Mouse (Mus musculus): Measurements from ENCODE around the gene Palld.

The Palld gene

GRCm38 (mm10) chr8:61730669-61731068 is 171.8 kb downstream of the Palld start:
- DNase-seq (ENCODE audit: low read depth, low spot score), result no peak

DNA sequence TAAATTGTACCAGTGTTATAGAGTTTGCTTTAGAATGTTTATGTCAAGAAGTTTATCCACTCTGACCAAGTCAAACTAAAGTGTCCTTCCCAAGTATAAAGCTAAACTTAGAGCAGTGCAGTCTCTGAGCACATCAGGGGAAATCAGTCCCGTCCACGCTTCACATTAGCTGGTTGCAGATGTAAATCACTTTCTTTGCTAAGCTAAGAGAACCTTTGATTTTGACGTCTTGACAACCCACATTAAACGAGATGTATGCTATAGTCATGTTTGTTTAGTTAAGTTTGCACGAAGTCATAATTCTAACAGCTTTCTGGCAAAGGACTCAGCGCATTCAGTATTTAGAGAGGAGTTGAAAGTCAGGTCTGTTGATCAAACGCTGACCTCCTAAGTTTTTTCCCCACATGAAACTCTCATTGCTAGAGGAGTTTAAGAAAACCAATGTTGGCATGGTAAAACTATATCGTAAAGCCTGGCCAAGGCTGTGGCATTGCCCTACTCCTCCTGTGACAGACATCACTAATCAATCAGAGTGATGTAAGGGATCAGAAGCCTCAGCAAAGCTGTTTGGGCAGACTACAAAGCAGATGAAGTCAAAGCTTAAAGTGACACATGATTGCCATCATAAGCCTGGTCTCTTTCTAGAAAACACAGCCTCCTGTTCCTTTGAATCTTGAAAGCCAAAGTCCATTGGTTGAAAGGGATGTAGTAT is 177.0 kb downstream of the Palld start:
- DNase-seq (ENCODE audit: low read depth, low spot score), result no peak

- no peak for DNase-seq (ENCODE audit: low read depth, low spot score)
These were observed 180.3 kb downstream of the Palld start for GRCm38 (mm10) chr8:61722226-61722625.

DNA sequence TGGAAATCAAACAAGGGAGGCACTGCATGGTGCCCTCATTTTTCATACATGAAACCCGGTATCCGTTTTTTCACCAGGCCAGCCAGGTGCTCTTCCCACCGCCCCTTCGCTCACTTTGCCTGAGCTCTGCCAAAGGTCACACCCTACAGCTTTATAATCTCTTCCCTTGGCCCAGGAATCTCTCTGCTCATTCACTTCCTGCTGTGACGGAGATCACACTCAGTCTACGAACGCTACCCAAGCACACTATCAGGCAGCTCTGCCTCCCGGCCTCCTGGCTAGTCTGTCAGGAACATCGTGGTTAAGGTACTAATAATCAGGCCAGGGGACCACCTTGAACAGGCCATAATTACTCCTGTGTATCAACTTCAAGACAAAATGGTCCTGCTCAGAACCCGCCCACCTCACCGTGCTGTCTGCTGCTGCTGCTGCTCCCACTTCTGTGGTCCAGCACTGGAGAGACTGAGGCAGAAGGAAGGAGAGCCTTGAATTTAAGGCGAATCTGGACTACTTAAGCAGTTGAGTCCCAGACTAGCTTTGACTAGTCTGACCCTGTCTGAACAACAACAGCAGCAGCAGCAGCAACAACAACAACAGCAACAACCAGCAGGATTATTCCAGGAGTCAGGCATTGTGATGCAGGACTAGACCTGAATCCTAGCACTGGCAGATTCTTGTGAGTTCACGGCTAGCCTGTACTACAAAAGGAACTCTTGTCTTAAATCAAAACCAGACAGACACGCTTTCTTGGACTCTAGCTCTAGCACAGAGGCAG is 187.0 kb downstream of the Palld start:
- DNase-seq (ENCODE audit: low read depth, low spot score), result no peak

- no peak for DNase-seq (ENCODE audit: low read depth, low spot score)
These were observed 188.1 kb downstream of the Palld start for GRCm38 (mm10) chr8:61714293-61714831.

- no peak for DNase-seq (ENCODE audit: low read depth, low spot score)
These were observed 189.1 kb downstream of the Palld start for GRCm38 (mm10) chr8:61713195-61713990.

DNA sequence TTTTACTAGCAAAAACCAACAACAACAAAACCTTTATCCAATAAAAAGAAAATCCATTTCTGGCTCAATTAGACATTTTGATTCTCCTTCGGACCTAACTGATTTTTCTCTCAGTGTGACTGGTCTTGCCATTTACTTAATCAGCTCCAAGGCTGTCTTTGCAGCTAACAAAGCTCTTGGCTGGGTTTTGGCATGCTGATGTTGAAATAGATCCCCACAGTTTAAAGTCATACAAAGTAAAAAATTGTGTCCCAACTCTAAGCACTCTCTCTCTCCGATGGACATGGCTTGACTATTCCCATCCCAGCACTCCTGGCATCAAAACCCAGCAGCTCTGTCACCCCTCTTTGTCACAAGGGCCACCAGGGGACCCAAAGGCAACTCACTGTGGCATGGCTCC is 190.1 kb downstream of the Palld start:
- DNase-seq (ENCODE audit: low read depth, low spot score), result no peak

DNA sequence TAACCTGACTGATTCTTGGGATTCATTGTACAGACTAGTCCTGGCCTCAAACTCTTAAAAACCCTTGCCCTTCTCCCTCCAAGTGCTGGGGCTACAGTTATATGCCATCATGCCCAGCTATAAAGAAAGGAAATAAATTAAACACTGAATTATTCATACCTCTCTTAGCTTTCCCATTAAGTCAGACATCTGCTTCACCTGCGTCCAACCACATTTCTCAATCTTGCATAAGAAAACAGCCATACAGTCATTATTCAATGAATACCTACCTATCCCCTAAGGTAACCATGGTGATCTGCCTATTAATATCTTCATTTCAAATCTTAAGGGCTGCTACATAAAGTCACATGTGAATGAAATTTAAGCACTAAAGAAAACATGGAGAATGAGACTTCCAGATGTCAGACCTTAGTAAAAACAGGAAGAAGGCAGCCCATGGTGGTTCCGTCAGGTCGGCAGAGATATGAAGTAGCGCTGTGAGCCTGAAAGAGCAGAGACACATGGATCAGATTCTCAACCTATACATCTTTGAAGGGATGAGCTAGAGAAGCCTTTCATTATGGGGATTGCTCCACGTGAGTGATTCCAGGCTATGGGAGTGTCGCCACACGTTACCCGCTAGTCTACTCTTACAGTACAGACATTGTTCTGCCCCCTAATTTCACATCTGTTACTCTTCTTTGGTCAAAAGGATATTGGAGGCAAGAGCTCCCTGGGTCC is 193.7 kb downstream of the Palld start:
- DNase-seq (ENCODE audit: low read depth, low spot score), result no peak

DNA sequence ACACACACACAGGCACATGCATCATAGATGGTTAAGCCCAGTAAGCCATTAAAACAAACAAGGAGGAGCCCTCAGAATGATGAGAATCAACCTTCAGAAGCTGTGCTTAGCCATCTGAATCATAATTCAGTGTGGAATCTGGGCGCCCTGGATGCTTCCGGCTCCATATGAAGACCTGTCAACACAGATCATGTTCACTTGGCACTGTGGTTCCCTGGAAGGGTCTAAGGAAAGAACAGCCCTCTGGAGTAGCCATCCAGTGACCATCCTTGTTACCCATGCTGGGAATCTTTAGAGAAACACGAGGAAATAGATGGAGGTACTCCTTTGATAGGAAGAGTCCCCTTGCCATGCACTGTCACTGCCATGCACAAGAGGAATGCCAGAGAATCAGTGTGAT is 197.0 kb downstream of the Palld start:
- DNase-seq (ENCODE audit: low read depth, low spot score), result no peak

DNA sequence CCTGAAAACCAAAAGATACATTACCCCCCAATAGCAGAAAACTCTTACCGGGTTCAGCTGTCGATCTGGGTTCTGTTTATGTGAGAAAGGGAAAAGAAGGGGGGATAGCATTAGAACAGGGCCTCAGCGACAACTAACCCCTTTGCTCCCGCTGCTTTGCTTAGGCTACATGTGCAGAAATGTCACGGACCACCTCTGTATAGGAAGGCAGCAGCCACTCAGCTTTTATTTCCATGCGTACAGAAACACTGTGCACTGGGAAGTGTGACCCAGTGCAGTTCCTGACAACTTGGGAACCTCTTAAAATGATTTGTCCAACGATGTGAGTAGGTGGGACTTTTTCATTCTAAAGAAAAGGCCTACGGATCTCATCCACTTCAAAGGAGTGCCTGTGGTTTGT is 200.4 kb downstream of the Palld start:
- no peak for DNase-seq (ENCODE audit: low read depth, low spot score)

GRCm38 (mm10) chr8:61700932-61701681 is 201.4 kb downstream of the Palld start:
- DNase-seq (ENCODE audit: low read depth, low spot score), result no peak

GRCm38 (mm10) chr8:61700298-61700697 is 202.2 kb downstream of the Palld start:
- no peak for DNase-seq (ENCODE audit: low read depth, low spot score)

DNA sequence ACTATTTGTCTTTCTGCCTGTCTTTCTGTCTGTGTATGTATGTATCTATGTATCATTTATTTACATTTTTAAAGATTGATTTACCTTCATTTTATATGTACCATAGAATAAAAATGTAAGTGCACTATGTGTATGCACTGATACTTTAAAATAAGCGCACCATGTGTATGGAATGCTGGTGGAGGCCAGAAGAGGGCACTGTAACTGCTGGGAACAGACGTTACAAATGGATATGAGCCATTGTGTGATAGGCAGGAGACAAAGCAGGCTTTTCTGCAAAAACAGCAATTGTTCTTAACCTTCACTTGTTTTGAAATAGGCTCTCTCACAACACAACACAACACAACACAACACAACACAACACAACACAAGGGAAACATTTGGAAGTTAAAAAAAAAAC is 203.5 kb downstream of the Palld start:
- DNase-seq (ENCODE audit: low read depth, low spot score), result no peak

- no peak for DNase-seq (ENCODE audit: low read depth, low spot score)
These were observed 204.6 kb downstream of the Palld start for GRCm38 (mm10) chr8:61697728-61698385.

GRCm38 (mm10) chr8:61696846-61697455 is 205.5 kb downstream of the Palld start:
- no peak for DNase-seq (ENCODE audit: low read depth, low spot score)

GRCm38 (mm10) chr8:61695416-61695815 is 207.1 kb downstream of the Palld start:
- no peak for DNase-seq (ENCODE audit: low read depth, low spot score)

GRCm38 (mm10) chr8:61692866-61693265 is 209.6 kb downstream of the Palld start:
- DNase-seq (ENCODE audit: low read depth, low spot score), result no peak

DNA sequence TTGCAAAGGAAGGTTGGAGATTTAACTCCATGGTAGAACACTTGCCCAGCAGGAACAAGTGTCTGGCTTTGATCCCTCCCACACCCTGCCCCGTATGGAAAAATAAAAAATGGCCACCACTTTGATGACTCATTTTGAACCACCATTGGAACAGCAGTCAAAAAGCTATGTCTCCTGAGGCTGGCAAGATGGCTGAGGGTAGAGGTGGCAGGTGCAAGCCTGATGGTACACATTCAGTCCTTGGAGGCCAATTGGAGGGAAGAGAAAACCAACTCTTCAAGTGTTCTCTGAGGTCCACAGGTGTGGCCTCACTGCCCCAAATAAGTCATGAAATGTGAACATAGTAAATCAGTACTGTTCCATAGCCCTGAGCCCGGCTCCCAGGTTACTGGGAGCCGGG is 210.4 kb downstream of the Palld start:
- no peak for DNase-seq (ENCODE audit: low read depth, low spot score)

GRCm38 (mm10) chr8:61691391-61691790 is 211.1 kb downstream of the Palld start:
- DNase-seq (ENCODE audit: low read depth, low spot score), result no peak

DNA sequence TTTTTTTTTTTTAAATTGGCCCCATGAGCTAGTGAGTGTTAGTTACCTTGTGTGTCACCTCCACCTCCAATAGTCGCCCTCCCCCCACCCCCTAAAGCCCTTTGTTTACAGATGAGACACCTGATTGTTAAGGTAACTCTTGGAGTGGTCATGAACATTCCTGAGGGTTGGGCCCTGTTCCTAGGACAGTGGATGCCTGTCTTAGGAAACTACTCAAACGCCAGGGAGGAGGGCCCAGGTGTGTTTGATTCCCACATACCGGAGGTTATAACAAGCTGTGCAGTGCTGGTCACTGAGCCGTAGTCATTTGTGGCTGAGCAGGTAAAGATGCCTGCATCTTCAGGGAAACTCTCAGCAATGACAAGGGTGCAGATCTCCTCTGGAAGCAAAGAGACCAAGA is 215.4 kb downstream of the Palld start:
- DNase-seq (ENCODE audit: low read depth, low spot score), result no peak

Measured in telencephalon, adult 2 months (tissue).